Mouse (Mus musculus): Measurements from ENCODE around the gene Naa16. TPM values are rescaled to one million over a fixed set of nuclear protein-coding genes. Genes with fewer than 3 reads are reported as not detected.

The Naa16 gene
- polyA plus RNA-seq, 2 experiments, result 9.1 to 24.2 TPM

GRCm38 (mm10) chr14:79312719-79313118 lies 77.9 kb downstream of the Naa16 start:
- Histone ChIP-seq H3K4me1 (replicated peaks; ENCODE audit: control insufficient read depth in 2 of 2, insufficient read depth in 2 of 2, low read length in 1 of 2) (peaks cover 30 to 35% of the 10 kb centered on the region in 2 experiments), H3K4me2 (ENCODE audit: low read depth) (no peak overlapping the region), H3K27me3 (ENCODE audit: control insufficient read depth, insufficient read depth, low read length) (no peaks in the 10 kb centered on the region), H3K4me3 (ENCODE audit: insufficient read depth in 1 of 2, low read depth in 2 of 2, low read length in 2 of 2) (no peak overlapping the region), H3K9ac (replicated peaks) (no peak overlapping the region), H3K36me3 (replicated peaks; ENCODE audit: control insufficient read depth, insufficient read depth, low read depth) (no peaks in the 10 kb centered on the region), H3K27ac (no peak overlapping the region), H3K9me3 (ENCODE audit: control insufficient read depth, low read length) (no peaks in the 10 kb centered on the region)
- DNase-seq (ENCODE audit: low read depth in 3 of 3, low spot score in 3 of 3), result no peak
- WGBS (ENCODE audit: insufficient replicate concordance), result 67% methylated on average over 4 of the region's 4 CpGs
- ATAC-seq (ENCODE audit: insufficient read depth), result no peak
- TF ChIP-seq CTCF (IDR thresholded peaks at IDR 0.05; ENCODE audit: low read depth), result no peak
- TF ChIP-seq EP300 (IDR thresholded peaks at IDR 0.05; ENCODE audit: low read depth), result no peak

DNA sequence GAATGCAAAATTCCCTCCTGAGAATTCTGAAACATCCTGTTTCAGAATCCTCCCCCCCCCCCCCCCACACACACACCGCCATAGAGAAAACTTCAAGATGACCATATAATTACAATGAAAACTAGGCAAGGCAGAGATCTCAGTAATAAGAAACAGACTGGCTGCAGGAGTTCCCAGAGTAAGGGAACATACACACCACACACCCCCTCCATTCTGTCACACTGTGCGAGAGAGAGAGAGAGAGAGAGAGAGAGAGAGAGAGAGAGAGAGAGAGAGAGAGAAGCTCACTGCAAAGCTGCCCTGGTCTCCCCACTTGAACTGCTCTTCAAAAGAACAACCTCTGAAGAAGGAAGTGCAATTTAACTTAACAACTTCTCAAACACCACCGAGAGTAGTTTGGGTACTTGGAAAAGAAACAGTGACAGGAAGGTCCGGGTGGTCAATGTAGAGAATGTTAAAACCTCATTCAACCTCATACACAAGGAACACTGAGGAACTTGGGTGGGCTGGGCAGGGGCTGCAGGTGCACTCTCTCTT lies 78.6 kb downstream of the Naa16 start:
- Histone ChIP-seq H3K27ac (no peak overlapping the region), H3K9ac (replicated peaks) (no peak overlapping the region), H3K4me1 (replicated peaks; ENCODE audit: control insufficient read depth in 2 of 2, insufficient read depth in 2 of 2, low read length in 1 of 2) (peaks cover 35 to 42% of the 10 kb centered on the region in 2 experiments), H3K4me2 (ENCODE audit: low read depth) (no peak overlapping the region), H3K27me3 (ENCODE audit: control insufficient read depth, insufficient read depth, low read length) (no peaks in the 10 kb centered on the region), H3K36me3 (replicated peaks; ENCODE audit: control insufficient read depth, insufficient read depth, low read depth) (no peaks in the 10 kb centered on the region), H3K9me3 (ENCODE audit: control insufficient read depth, low read length) (no peaks in the 10 kb centered on the region), H3K4me3 (ENCODE audit: insufficient read depth in 1 of 2, low read depth in 2 of 2, low read length in 2 of 2) (no peak overlapping the region)
- ATAC-seq (ENCODE audit: insufficient read depth), result no peak
- no peak for TF ChIP-seq EP300 (IDR thresholded peaks at IDR 0.05; ENCODE audit: low read depth)
- no peak for TF ChIP-seq CTCF (IDR thresholded peaks at IDR 0.05; ENCODE audit: low read depth)
- DNase-seq (ENCODE audit: low read depth in 3 of 3, low spot score in 3 of 3), result no peak
- WGBS (ENCODE audit: insufficient replicate concordance), result 45% methylated on average over 4 of the region's 4 CpGs

DNA sequence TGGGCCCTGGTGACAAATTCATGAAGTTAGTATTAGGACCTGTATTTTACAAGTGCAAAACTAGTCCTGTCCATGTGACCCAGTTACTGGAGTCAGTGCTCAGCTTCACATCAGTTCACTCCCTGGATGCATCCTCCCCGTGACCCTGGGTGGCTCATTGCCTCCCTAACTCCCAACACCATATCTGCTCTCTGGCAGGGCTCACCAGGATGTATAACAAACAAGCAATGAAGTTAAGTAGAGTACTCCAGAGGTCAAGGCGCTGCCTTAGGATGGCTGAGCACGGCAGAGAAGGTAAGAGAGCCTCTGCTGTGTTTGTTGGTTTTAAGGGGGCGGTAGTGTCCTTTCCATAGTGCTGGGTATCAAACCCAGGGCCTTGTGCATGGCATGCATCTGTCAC lies 81.5 kb downstream of the Naa16 start:
- Histone ChIP-seq H3K27ac (no peak overlapping the region), H3K27me3 (ENCODE audit: control insufficient read depth, insufficient read depth, low read length) (no peaks in the 10 kb centered on the region), H3K36me3 (replicated peaks; ENCODE audit: control insufficient read depth, insufficient read depth, low read depth) (no peaks in the 10 kb centered on the region), H3K9me3 (ENCODE audit: control insufficient read depth, low read length) (no peaks in the 10 kb centered on the region), H3K9ac (replicated peaks) (no peak overlapping the region), H3K4me1 (replicated peaks; ENCODE audit: control insufficient read depth in 2 of 2, insufficient read depth in 2 of 2, low read length in 1 of 2) (peaks cover 42 to 51% of the 10 kb centered on the region in 2 experiments), H3K4me3 (ENCODE audit: insufficient read depth in 1 of 2, low read depth in 2 of 2, low read length in 2 of 2) (no peak overlapping the region), H3K4me2 (ENCODE audit: low read depth) (no peak overlapping the region)
- ATAC-seq (ENCODE audit: insufficient read depth) (no peak), DNase-seq (ENCODE audit: low read depth in 3 of 3, low spot score in 3 of 3) (no peak)
- no peak for TF ChIP-seq EP300 (IDR thresholded peaks at IDR 0.05; ENCODE audit: low read depth)
- no peak for TF ChIP-seq CTCF (IDR thresholded peaks at IDR 0.05; ENCODE audit: low read depth)
- 68% methylated on average over 4 of the region's 4 CpGs for WGBS (ENCODE audit: insufficient replicate concordance)

DNA sequence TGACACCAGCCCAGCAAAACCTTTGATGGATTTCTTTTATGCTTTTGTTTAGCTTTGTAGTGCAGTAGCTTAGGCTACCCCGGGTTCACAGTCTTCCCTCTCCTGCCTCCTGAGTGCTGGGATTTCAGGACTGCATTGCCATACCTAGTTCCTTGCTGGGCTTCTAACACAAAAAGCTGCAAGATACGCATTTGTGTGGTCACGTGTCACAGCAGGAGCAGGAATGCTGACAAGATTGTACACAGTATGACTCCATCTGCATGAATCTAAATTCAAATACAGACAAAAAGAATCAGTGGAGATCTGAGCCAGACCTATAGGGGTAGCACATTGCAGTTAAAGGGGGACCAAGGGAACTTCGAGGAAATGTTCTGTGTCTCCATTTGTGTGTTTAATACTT lies 82.2 kb downstream of the Naa16 start:
- WGBS (ENCODE audit: insufficient replicate concordance), result 59% methylated on average over 4 of the region's 4 CpGs
- Histone ChIP-seq H3K27ac (peak overlapping the region; percentile 38; the same call in 1 of the 2 replicates), H3K4me3 (ENCODE audit: insufficient read depth in 1 of 2, low read depth in 2 of 2, low read length in 2 of 2) (no peak overlapping the region), H3K27me3 (ENCODE audit: control insufficient read depth, insufficient read depth, low read length) (no peaks in the 10 kb centered on the region), H3K4me1 (replicated peaks; ENCODE audit: control insufficient read depth in 2 of 2, insufficient read depth in 2 of 2, low read length in 1 of 2) (peaks cover 42 to 52% of the 10 kb centered on the region in 2 experiments), H3K36me3 (replicated peaks; ENCODE audit: control insufficient read depth, insufficient read depth, low read depth) (no peaks in the 10 kb centered on the region), H3K9me3 (ENCODE audit: control insufficient read depth, low read length) (no peaks in the 10 kb centered on the region), H3K4me2 (ENCODE audit: low read depth) (no peak overlapping the region), H3K9ac (replicated peaks) (no peak overlapping the region)
- no peak for ATAC-seq (ENCODE audit: insufficient read depth)
- no peak for DNase-seq (ENCODE audit: low read depth in 3 of 3, low spot score in 3 of 3)
- TF ChIP-seq CTCF (IDR thresholded peaks at IDR 0.05; ENCODE audit: low read depth) (no peak), EP300 (IDR thresholded peaks at IDR 0.05; ENCODE audit: low read depth) (no peak)

DNA sequence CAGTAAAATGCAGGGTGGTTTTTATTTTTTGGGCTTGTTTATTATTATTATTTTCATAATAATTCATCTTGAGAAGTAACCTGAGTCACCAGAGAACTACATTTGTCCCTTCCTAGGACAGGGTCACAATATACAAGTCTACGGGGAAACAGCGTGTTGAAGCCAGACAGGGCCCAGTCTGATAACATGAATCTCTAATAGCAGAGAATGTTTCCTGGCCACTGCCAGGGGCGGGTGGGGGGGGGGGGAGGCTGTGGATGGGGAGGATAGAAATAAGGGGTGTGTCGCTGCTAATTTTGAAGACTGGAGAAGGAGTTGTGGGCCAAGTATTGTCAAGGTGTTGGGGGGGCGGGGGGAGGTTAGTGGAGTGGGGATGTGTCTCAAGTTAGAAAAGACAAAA lies 82.7 kb downstream of the Naa16 start:
- Histone ChIP-seq H3K36me3 (replicated peaks; ENCODE audit: control insufficient read depth, insufficient read depth, low read depth) (no peaks in the 10 kb centered on the region), H3K27me3 (ENCODE audit: control insufficient read depth, insufficient read depth, low read length) (no peaks in the 10 kb centered on the region), H3K27ac (peak overlapping the region; percentile 38), H3K4me1 (replicated peaks; ENCODE audit: control insufficient read depth in 2 of 2, insufficient read depth in 2 of 2, low read length in 1 of 2) (peaks cover 42 to 54% of the 10 kb centered on the region in 2 experiments), H3K9me3 (ENCODE audit: control insufficient read depth, low read length) (no peaks in the 10 kb centered on the region), H3K4me2 (ENCODE audit: low read depth) (peak overlapping the region; percentile 6), H3K9ac (replicated peaks) (no peak overlapping the region), H3K4me3 (ENCODE audit: insufficient read depth in 1 of 2, low read depth in 2 of 2, low read length in 2 of 2) (no peak overlapping the region)
- TF ChIP-seq CTCF (IDR thresholded peaks at IDR 0.05; ENCODE audit: low read depth) (no peak), EP300 (IDR thresholded peaks at IDR 0.05; ENCODE audit: low read depth) (no peak)
- ATAC-seq (ENCODE audit: insufficient read depth) (peak; percentile 44; the same call in 1 of the 2 replicates), DNase-seq (ENCODE audit: low read depth in 3 of 3, low spot score in 3 of 3) (no peak)
- 26% methylated on average over 5 of the region's 5 CpGs for WGBS (ENCODE audit: insufficient replicate concordance)

All from liver, embryonic 14.5 days (tissue).